Mouse (Mus musculus): Measurements from ENCODE around the gene Wdr82. TPM values are rescaled to one million over a fixed set of nuclear protein-coding genes. Genes with fewer than 3 reads are reported as not detected.
"Not testable (repeated sequence)": the region's sequence is repeated elsewhere in the genome, so short reads cannot be mapped to it uniquely, and the experiment has no call there.

The Wdr82 gene
- polyA plus RNA-seq, 1 experiment from 2014 or later, result 22.3 TPM

- Histone ChIP-seq H3K4me2 (replicated peaks) (no peak overlapping the region), H3K9me3 (replicated peaks) (no peaks in the 10 kb centered on the region), H3K4me3 (replicated peaks) (no peak overlapping the region), H3K9ac (no peak overlapping the region), H3K36me3 (no peaks in the 10 kb centered on the region), H3K27ac (replicated peaks) (no peak overlapping the region), H3K4me1 (peaks cover 7% of the 10 kb centered on the region), H3K27me3 (no peaks in the 10 kb centered on the region)
- no peak for ATAC-seq (ENCODE audit: insufficient number of reproducible peaks, low FRiP score, low TSS enrichment, low read depth)
- WGBS, result 83% methylated on average over 2 of the region's 2 CpGs
Observed at GRCm38 (mm10) chr9:106166709-106167108, 4.0 kb upstream of the Wdr82 start.

- Histone ChIP-seq H3K9me3 (replicated peaks) (no peaks in the 10 kb centered on the region), H3K4me3 (replicated peaks) (no peak overlapping the region), H3K27ac (replicated peaks) (no peak overlapping the region), H3K9ac (no peak overlapping the region), H3K27me3 (no peaks in the 10 kb centered on the region), H3K4me2 (replicated peaks) (no peak overlapping the region), H3K36me3 (no peaks in the 10 kb centered on the region), H3K4me1 (peaks cover 7% of the 10 kb centered on the region)
- WGBS, result 74% methylated on average over 3 of the region's 3 CpGs
- ATAC-seq (ENCODE audit: insufficient number of reproducible peaks, low FRiP score, low TSS enrichment, low read depth), result no peak
Observed at GRCm38 (mm10) chr9:106167241-106167640, 3.5 kb upstream of the Wdr82 start.

- Histone ChIP-seq H3K4me2 (replicated peaks) (no peak overlapping the region), H3K4me1 (peaks cover 7% of the 10 kb centered on the region), H3K9me3 (replicated peaks) (no peaks in the 10 kb centered on the region), H3K27ac (replicated peaks) (no peak overlapping the region), H3K27me3 (no peaks in the 10 kb centered on the region), H3K9ac (no peak overlapping the region), H3K36me3 (no peaks in the 10 kb centered on the region), H3K4me3 (replicated peaks) (no peak overlapping the region)
- ATAC-seq (ENCODE audit: insufficient number of reproducible peaks, low FRiP score, low TSS enrichment, low read depth), result no peak
- WGBS, result 27% methylated on average over 1 of the region's 1 CpGs
Observed at GRCm38 (mm10) chr9:106167703-106168102, 3.0 kb upstream of the Wdr82 start.

GRCm38 (mm10) chr9:106169006-106169405, 1.7 kb upstream of the Wdr82 start:
- H3K27me3 ChIP-seq; H3K27ac ChIP-seq (replicated peaks); H3K9me3 ChIP-seq (replicated peaks); H3K36me3 ChIP-seq; H3K4me2 ChIP-seq (replicated peaks); H3K4me3 ChIP-seq (replicated peaks); ATAC-seq (ENCODE audit: insufficient number of reproducible peaks, low FRiP score, low TSS enrichment, low read depth); H3K9ac ChIP-seq: not testable (repeated sequence)
- 71% methylated on average over 1 of the region's 1 CpGs for WGBS
- peaks cover 17% of the 10 kb centered on the region for H3K4me1 ChIP-seq

- no peaks in the 10 kb centered on the region for H3K36me3 ChIP-seq
- H3K27ac ChIP-seq (replicated peaks), result no peak overlapping the region
- H3K9ac ChIP-seq, result no peak overlapping the region; the same call in 1 of the 2 replicates
- no peaks in the 10 kb centered on the region for H3K9me3 ChIP-seq (replicated peaks)
- peak overlapping the region; percentile 79 for H3K4me3 ChIP-seq (replicated peaks)
- H3K4me2 ChIP-seq (replicated peaks), result peak overlapping the region; percentile 85
- WGBS, result 26% methylated on average over 6 of the region's 6 CpGs
- peaks cover 24% of the 10 kb centered on the region for H3K4me1 ChIP-seq
- H3K27me3 ChIP-seq, result no peaks in the 10 kb centered on the region
- ATAC-seq (ENCODE audit: insufficient number of reproducible peaks, low FRiP score, low TSS enrichment, low read depth), result no peak
Observed at GRCm38 (mm10) chr9:106169917-106170316, 811 bp upstream of the Wdr82 start.

- Histone ChIP-seq H3K4me1 (peaks cover 30% of the 10 kb centered on the region), H3K9me3 (replicated peaks) (no peaks in the 10 kb centered on the region), H3K4me2 (replicated peaks) (peak overlapping the region; percentile 85), H3K27me3 (no peaks in the 10 kb centered on the region), H3K36me3 (0 out of 2 replicates have a peak, but pooled peaks cover 2% of the 10 kb centered on the region), H3K27ac (replicated peaks) (peak overlapping the region; percentile 99), H3K4me3 (replicated peaks) (peak overlapping the region; percentile 79), H3K9ac (peak overlapping the region; percentile 89)
- under 1% methylated on average over 30 of the region's 30 CpGs for WGBS
- peak; percentile 70 for ATAC-seq (ENCODE audit: insufficient number of reproducible peaks, low FRiP score, low TSS enrichment, low read depth)
Observed at GRCm38 (mm10) chr9:106171346-106172158, 824 bp downstream of the Wdr82 start.

GRCm38 (mm10) chr9:106172527-106172926, 1.8 kb downstream of the Wdr82 start:
- H3K36me3 ChIP-seq, result peaks cover 12% of the 10 kb centered on the region; the same call in 1 of the 2 replicates
- ATAC-seq (ENCODE audit: insufficient number of reproducible peaks, low FRiP score, low TSS enrichment, low read depth), result no peak
- peak overlapping the region; percentile 79 for H3K4me3 ChIP-seq (replicated peaks)
- H3K9ac ChIP-seq, result peak overlapping the region; percentile 89; the same call in 1 of the 2 replicates
- H3K4me2 ChIP-seq (replicated peaks), result peak overlapping the region; percentile 85
- no peaks in the 10 kb centered on the region for H3K9me3 ChIP-seq (replicated peaks)
- H3K4me1 ChIP-seq, result peaks cover 30% of the 10 kb centered on the region
- no peak overlapping the region for H3K27ac ChIP-seq (replicated peaks)
- WGBS, result 11% methylated on average over 3 of the region's 3 CpGs
- no peaks in the 10 kb centered on the region for H3K27me3 ChIP-seq

- Histone ChIP-seq H3K9ac (no peak overlapping the region), H3K4me1 (peaks cover 30% of the 10 kb centered on the region), H3K9me3 (replicated peaks) (no peaks in the 10 kb centered on the region), H3K27ac (replicated peaks) (no peak overlapping the region), H3K36me3 (peaks cover 19% of the 10 kb centered on the region; the same call in 1 of the 2 replicates), H3K4me3 (replicated peaks) (peak overlapping the region; percentile 79), H3K4me2 (replicated peaks) (peak overlapping the region; percentile 85), H3K27me3 (no peaks in the 10 kb centered on the region)
- ATAC-seq (ENCODE audit: insufficient number of reproducible peaks, low FRiP score, low TSS enrichment, low read depth), result no peak
- 41% methylated on average over 2 of the region's 2 CpGs for WGBS
Observed at GRCm38 (mm10) chr9:106173363-106173762, 2.6 kb downstream of the Wdr82 start.

- no peak overlapping the region for H3K4me2 ChIP-seq (replicated peaks)
- H3K4me1 ChIP-seq, result peaks cover 23% of the 10 kb centered on the region
- no peak overlapping the region for H3K9ac ChIP-seq
- H3K4me3 ChIP-seq (replicated peaks), result no peak overlapping the region
- H3K9me3 ChIP-seq (replicated peaks), result no peaks in the 10 kb centered on the region
- 45% methylated on average over 3 of the region's 3 CpGs for WGBS
- ATAC-seq (ENCODE audit: insufficient number of reproducible peaks, low FRiP score, low TSS enrichment, low read depth), result no peak
- no peak overlapping the region for H3K27ac ChIP-seq (replicated peaks)
- no peaks in the 10 kb centered on the region for H3K27me3 ChIP-seq
- peaks cover 36% of the 10 kb centered on the region for H3K36me3 ChIP-seq
Observed at GRCm38 (mm10) chr9:106175552-106176200, 4.9 kb downstream of the Wdr82 start.

GRCm38 (mm10) chr9:106176769-106177168, 6.0 kb downstream of the Wdr82 start:
- ATAC-seq (ENCODE audit: insufficient number of reproducible peaks, low FRiP score, low TSS enrichment, low read depth), result no peak
- 73% methylated on average over 5 of the region's 5 CpGs for WGBS
- H3K4me2 ChIP-seq (replicated peaks), result no peak overlapping the region
- peaks cover 23% of the 10 kb centered on the region for H3K4me1 ChIP-seq
- no peak overlapping the region for H3K9ac ChIP-seq
- peaks cover 46% of the 10 kb centered on the region for H3K36me3 ChIP-seq
- no peaks in the 10 kb centered on the region for H3K9me3 ChIP-seq (replicated peaks)
- H3K27me3 ChIP-seq, result no peaks in the 10 kb centered on the region
- H3K4me3 ChIP-seq (replicated peaks), result no peak overlapping the region
- no peak overlapping the region for H3K27ac ChIP-seq (replicated peaks)

GRCm38 (mm10) chr9:106177799-106178198, 7.1 kb downstream of the Wdr82 start:
- H3K4me3 ChIP-seq (replicated peaks), result no peak overlapping the region
- H3K4me2 ChIP-seq (replicated peaks), result no peak overlapping the region
- H3K9me3 ChIP-seq (replicated peaks), result no peaks in the 10 kb centered on the region
- H3K36me3 ChIP-seq, result peaks cover 57% of the 10 kb centered on the region
- no peak for ATAC-seq (ENCODE audit: insufficient number of reproducible peaks, low FRiP score, low TSS enrichment, low read depth)
- no peaks in the 10 kb centered on the region for H3K27me3 ChIP-seq
- H3K27ac ChIP-seq (replicated peaks), result no peak overlapping the region
- no peak overlapping the region for H3K9ac ChIP-seq
- H3K4me1 ChIP-seq, result peaks cover 23% of the 10 kb centered on the region
- WGBS, result 82% methylated on average over 6 of the region's 6 CpGs
